Mouse (Mus musculus) limb, embryonic 15.5 days (tissue): ENCODE measurements around the gene Lpar5. TPM values are rescaled to one million over a fixed set of nuclear protein-coding genes. Genes with fewer than 3 reads are reported as not detected.
"Not testable (repeated sequence)": the region's sequence is repeated elsewhere in the genome, so short reads cannot be mapped to it uniquely, and the experiment has no call there.

Source experiments
- ATAC-seq: fragments of 200-750 bp; cut with Nextera tagmentation; 2 replicates; pipeline ENCODE4 v1.8.0; 2017; ENCODE audit warnings: low read depth, moderate TSS enrichment; ENCODE audit not compliant: insufficient number of reproducible peaks, low FRiP score, low TSS enrichment
- H3K27ac ChIP-seq: fragments of 300-500 bp; sonication (generic); 2 replicates; pipeline ENCODE4 v1.5.1; 2015; ENCODE audit warnings: moderate library complexity, mild to moderate bottlenecking, inconsistent platforms
- H3K27me3 ChIP-seq: fragments of 300-500 bp; sonication (generic); 2 replicates; pipeline ENCODE4 v1.6.1; 2015; ENCODE audit warnings: inconsistent platforms
- H3K36me3 ChIP-seq: fragments of 300-500 bp; sonication (generic); 2 replicates; pipeline ENCODE4 v1.6.1; 2015; ENCODE audit warnings: inconsistent platforms
- H3K4me1 ChIP-seq: fragments of 300-500 bp; sonication (generic); 2 replicates; pipeline ENCODE4 v1.6.1; 2015; ENCODE audit warnings: inconsistent platforms
- H3K4me2 ChIP-seq: fragments of 300-500 bp; sonication (generic); 2 replicates; pipeline ENCODE4 v1.6.1; 2015; ENCODE audit warnings: mild to moderate bottlenecking, inconsistent platforms
- H3K4me3 ChIP-seq: fragments of 300-500 bp; sonication (generic); 2 replicates; pipeline ENCODE4 v1.5.1; 2015; ENCODE audit warnings: mild to moderate bottlenecking, inconsistent platforms
- H3K9ac ChIP-seq: fragments of 300-500 bp; sonication (generic); 2 replicates; pipeline ENCODE4 v1.6.1; 2015; ENCODE audit warnings: inconsistent platforms
- H3K9me3 ChIP-seq: fragments of 300-500 bp; sonication (generic); 2 replicates; pipeline ENCODE4 v1.6.1; 2016; ENCODE audit warnings: inconsistent platforms
- WGBS: fragments of 180-500 bp; shearing (Covaris S2); methylation state at CpG from one replicate; pipeline ENCODE4 v1.1.7; 2015; 5-methylcytosine and 5-hydroxymethylcytosine counted together
- polyA plus RNA-seq: library from polyadenylated mRNA; unstranded; fragments of >200 nt; fragmentation: Nextera tagmentation; extraction: Ambion mirVana; gene quantifications from 2 replicates; pipeline ENCODE4 v1.2.1, GENCODE M21; 2015

The Lpar5 gene
- 6.5 and 6.6 TPM in 2 replicates for polyA plus RNA-seq

DNA sequence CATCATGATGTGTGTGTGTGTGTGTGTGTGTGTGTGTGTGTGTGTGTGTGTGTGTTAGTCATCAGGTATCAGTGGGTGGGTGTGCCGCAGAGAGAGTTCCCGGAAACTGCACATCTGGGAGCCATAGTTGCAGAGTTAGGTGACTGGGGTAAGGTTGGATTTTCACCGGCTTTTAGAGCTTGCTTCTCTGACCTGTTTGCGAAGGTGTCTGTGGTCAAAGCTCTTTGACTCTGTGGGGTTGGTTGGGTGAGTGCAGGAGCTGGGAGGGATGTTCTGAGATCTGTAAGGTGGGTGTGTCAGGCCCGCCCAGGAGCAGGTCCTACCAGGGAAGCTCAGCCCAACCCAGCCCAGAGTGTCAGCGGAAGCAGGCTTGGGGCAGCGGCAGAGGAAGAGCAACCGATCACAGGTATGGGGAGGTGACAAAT is at the start of gene Lpar5:
Lpar5 (plus strand) TSS at position 350 of the 425 bp plus-strand sequence.
- no peak for ATAC-seq
- H3K27ac ChIP-seq = no peak within 1 kb of the TSS; the same call in 1 of the 2 replicates
- H3K9ac ChIP-seq = no peak within 1 kb of the TSS
- H3K9me3 ChIP-seq = no peaks in the 10 kb centered on the region
- H3K27me3 ChIP-seq = no peaks in the 10 kb centered on the region
- no peaks in the 10 kb centered on the region for H3K36me3 ChIP-seq
- 38% methylated on average over 8 of the region's 8 CpGs for WGBS
- peak within 1 kb of the TSS; percentile 21 for H3K4me3 ChIP-seq
- peaks cover 16% of the 10 kb centered on the region for H3K4me1 ChIP-seq
- peak within 1 kb of the TSS; percentile 4; the same call in 1 of the 2 replicates for H3K4me2 ChIP-seq

DNA sequence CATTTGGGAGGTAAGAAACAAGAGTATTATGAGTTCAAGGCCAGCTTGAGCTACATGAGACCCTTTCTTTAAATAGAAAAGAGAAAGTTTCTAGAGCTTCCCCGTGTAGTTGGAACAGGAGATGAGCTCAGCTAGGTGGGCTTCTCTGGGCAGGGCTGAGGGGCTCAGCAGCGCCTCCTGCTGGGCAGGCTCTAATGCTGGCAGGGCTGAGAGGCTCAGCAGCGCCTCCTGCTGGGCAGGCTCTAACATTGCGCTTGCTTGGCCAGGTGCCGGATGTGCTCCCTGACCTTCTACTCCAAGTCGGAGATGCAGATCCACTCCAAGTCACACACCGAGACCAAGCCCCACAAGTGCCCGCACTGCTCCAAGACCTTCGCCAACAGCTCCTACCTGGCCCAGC is 37.2 kb upstream of the Lpar5 start:
- not testable (repeated sequence) for H3K4me1 ChIP-seq, H3K27me3 ChIP-seq, ATAC-seq, H3K27ac ChIP-seq, H3K9me3 ChIP-seq, H3K9ac ChIP-seq, H3K4me3 ChIP-seq, H3K4me2 ChIP-seq
- 44% methylated on average over 8 of the region's 9 CpGs for WGBS
- H3K36me3 ChIP-seq = peaks cover 79% of the 10 kb centered on the region

DNA sequence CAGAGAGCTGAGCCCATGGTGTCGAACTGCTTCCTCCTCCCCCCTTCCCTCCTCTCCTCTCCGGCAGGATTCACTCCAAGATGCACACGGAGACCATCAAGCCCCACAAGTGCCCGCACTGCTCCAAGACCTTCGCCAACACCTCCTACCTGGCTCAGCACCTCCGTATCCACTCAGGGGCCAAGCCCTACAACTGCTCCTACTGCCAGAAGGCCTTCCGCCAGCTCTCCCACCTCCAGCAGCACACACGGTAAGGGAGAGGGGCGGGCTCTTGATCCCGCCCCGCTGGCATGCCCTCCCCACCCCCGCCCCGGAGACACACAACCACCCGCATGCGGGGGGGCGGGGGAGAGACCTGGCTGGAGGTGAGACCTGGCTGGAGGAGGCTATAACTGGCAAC is 36.1 kb upstream of the Lpar5 start:
- no peak overlapping the region for H3K9ac ChIP-seq

GRCm38 (mm10) chr6:125038666-125039065 is 29.1 kb upstream of the Lpar5 start:
- 88% methylated on average over 4 of the region's 4 CpGs for WGBS
- Histone ChIP-seq H3K27ac (peak overlapping the region; percentile 89), H3K4me3 (peak overlapping the region; percentile 71; the same call in 1 of the 2 replicates), H3K9ac (0 out of 2 replicates have a peak overlapping the region, but pooled peaks have one; percentile 10), H3K4me2 (peak overlapping the region; percentile 56), H3K4me1 (peaks cover 18% of the 10 kb centered on the region), H3K9me3 (no peaks in the 10 kb centered on the region), H3K36me3 (peaks cover 44% of the 10 kb centered on the region), H3K27me3 (no peaks in the 10 kb centered on the region)
- no peak for ATAC-seq

More for the DNA sequence above, 36.1 kb upstream of the Lpar5 start:
- H3K4me1 ChIP-seq = no peaks in the 10 kb centered on the region
- no peak overlapping the region for H3K27ac ChIP-seq
- no peak overlapping the region for H3K4me2 ChIP-seq
- no peak overlapping the region for H3K4me3 ChIP-seq
- H3K36me3 ChIP-seq = peaks cover 78% of the 10 kb centered on the region
- no peaks in the 10 kb centered on the region for H3K9me3 ChIP-seq
- H3K27me3 ChIP-seq = no peaks in the 10 kb centered on the region
- 87% methylated on average over 16 of the region's 16 CpGs for WGBS
- no peak for ATAC-seq

- peak overlapping the region; percentile 89 for H3K27ac ChIP-seq
- peaks cover 18% of the 10 kb centered on the region for H3K4me1 ChIP-seq
- H3K9ac ChIP-seq = 0 out of 2 replicates have a peak overlapping the region, but pooled peaks have one; percentile 10
- H3K4me3 ChIP-seq = peak overlapping the region; percentile 71
- peaks cover 44% of the 10 kb centered on the region for H3K36me3 ChIP-seq
- H3K9me3 ChIP-seq = no peaks in the 10 kb centered on the region
- ATAC-seq = no peak
- peak overlapping the region; percentile 56 for H3K4me2 ChIP-seq
- no peaks in the 10 kb centered on the region for H3K27me3 ChIP-seq
- WGBS = 6% methylated on average over 8 of the region's 8 CpGs
Observed at GRCm38 (mm10) chr6:125039131-125039530, 28.6 kb upstream of the Lpar5 start.

GRCm38 (mm10) chr6:125039533-125040153 is 28.1 kb upstream of the Lpar5 start, which contains the start of gene Ing4:
Gene Ing4 (plus strand): TSS chr6:125039760.
- Histone ChIP-seq H3K4me2 (peak within 1 kb of the TSS; percentile 69), H3K9ac (peak within 1 kb of the TSS; percentile 55), H3K4me3 (peak within 1 kb of the TSS; percentile 71), H3K9me3 (no peaks in the 10 kb centered on the region), H3K36me3 (peaks cover 46% of the 10 kb centered on the region), H3K27me3 (no peaks in the 10 kb centered on the region), H3K4me1 (peaks cover 18% of the 10 kb centered on the region), H3K27ac (peak within 1 kb of the TSS; percentile 89)
- peak; percentile 96 for ATAC-seq
- under 1% methylated on average over 26 of the region's 26 CpGs for WGBS

- WGBS = 13% methylated on average over 7 of the region's 7 CpGs
- peak overlapping the region; percentile 69 for H3K4me2 ChIP-seq
- no peaks in the 10 kb centered on the region for H3K27me3 ChIP-seq
- peak overlapping the region; percentile 55 for H3K9ac ChIP-seq
- peaks cover 18% of the 10 kb centered on the region for H3K4me1 ChIP-seq
- peaks cover 46% of the 10 kb centered on the region for H3K36me3 ChIP-seq
- peak overlapping the region; percentile 73 for H3K27ac ChIP-seq
- no peaks in the 10 kb centered on the region for H3K9me3 ChIP-seq
- no peak for ATAC-seq
- H3K4me3 ChIP-seq = peak overlapping the region; percentile 71
Observed at GRCm38 (mm10) chr6:125040221-125040620, 27.5 kb upstream of the Lpar5 start.

DNA sequence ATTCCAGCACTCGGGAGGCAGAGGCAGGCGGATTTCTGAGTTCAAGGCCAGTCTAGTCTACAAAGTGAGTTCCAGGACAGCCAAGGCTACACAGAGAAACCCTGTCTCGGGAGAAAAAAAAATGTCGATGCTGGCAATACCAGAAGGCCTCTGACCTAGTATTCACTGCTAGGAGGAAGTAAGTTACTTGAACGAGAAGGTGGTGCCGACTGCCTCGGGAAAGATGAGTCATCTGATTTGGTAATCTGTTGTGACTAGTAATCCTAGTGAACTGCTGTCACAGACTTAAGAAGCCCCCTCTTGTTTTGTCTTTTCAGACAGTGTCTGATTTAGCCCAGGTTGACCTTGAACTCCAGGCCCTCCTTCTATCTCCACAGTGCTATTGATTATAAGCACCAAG is 26.7 kb upstream of the Lpar5 start:
- no peak overlapping the region for H3K4me2 ChIP-seq

GRCm38 (mm10) chr6:125042081-125042480 is 25.6 kb upstream of the Lpar5 start:
- WGBS = 94% methylated on average over 7 of the region's 7 CpGs
- H3K9me3 ChIP-seq = no peaks in the 10 kb centered on the region
- peaks cover 18% of the 10 kb centered on the region for H3K4me1 ChIP-seq
- H3K4me2 ChIP-seq = no peak overlapping the region
- H3K36me3 ChIP-seq = peaks cover 44% of the 10 kb centered on the region
- H3K27ac ChIP-seq = no peak overlapping the region
- H3K9ac ChIP-seq = no peak overlapping the region
- ATAC-seq = no peak
- H3K27me3 ChIP-seq = no peaks in the 10 kb centered on the region
- H3K4me3 ChIP-seq = no peak overlapping the region

More for the DNA sequence above, 26.7 kb upstream of the Lpar5 start:
- Histone ChIP-seq H3K9ac (no peak overlapping the region), H3K9me3 (no peaks in the 10 kb centered on the region), H3K4me3 (no peak overlapping the region), H3K36me3 (peaks cover 44% of the 10 kb centered on the region), H3K27me3 (no peaks in the 10 kb centered on the region), H3K4me1 (peaks cover 18% of the 10 kb centered on the region), H3K27ac (no peak overlapping the region)
- 78% methylated on average over 7 of the region's 7 CpGs for WGBS
- ATAC-seq = no peak

GRCm38 (mm10) chr6:125046691-125047090 is 21.0 kb upstream of the Lpar5 start:
- Histone ChIP-seq H3K27ac (no peak overlapping the region), H3K4me2 (no peak overlapping the region), H3K4me1 (no peaks in the 10 kb centered on the region), H3K9ac (no peak overlapping the region), H3K4me3 (no peak overlapping the region), H3K36me3 (peaks cover 80% of the 10 kb centered on the region), H3K27me3 (no peaks in the 10 kb centered on the region), H3K9me3 (no peaks in the 10 kb centered on the region)
- peak; percentile 31; the same call in 1 of the 2 replicates for ATAC-seq
- WGBS = 41% methylated on average over 5 of the region's 5 CpGs

GRCm38 (mm10) chr6:125049678-125050077 is 18.0 kb upstream of the Lpar5 start, which contains the start of gene Acrbp:
Gene Acrbp (plus strand): TSS chr6:125049689.
- no peak within 1 kb of the TSS for H3K9ac ChIP-seq
- H3K27me3 ChIP-seq = no peaks in the 10 kb centered on the region
- H3K4me1 ChIP-seq = no peaks in the 10 kb centered on the region
- peaks cover 91% of the 10 kb centered on the region for H3K36me3 ChIP-seq
- no peak for ATAC-seq
- H3K4me3 ChIP-seq = no peak within 1 kb of the TSS
- no peaks in the 10 kb centered on the region for H3K9me3 ChIP-seq
- no peak within 1 kb of the TSS for H3K4me2 ChIP-seq
- no peak within 1 kb of the TSS for H3K27ac ChIP-seq
- WGBS = 35% methylated on average over 20 of the region's 20 CpGs

DNA sequence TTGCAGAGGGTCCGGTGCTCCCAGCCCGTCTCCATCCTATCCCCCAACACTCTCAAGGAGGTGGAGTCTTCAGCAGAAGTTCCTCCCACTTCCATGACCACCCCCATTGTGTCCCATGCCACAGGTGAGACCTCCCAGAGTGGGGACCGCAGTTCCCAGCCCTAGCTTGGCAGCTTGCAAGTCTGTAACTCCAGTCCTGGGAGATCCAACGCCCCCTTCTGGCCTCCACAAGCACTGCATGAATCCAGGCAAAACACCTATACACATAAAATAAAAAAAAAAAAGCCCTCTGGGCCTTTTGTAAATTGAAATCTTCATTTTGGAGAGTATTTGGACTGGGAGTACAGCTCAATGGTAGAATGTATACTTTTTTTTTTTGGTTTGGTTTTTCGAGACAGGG is 16.5 kb upstream of the Lpar5 start:
- H3K36me3 ChIP-seq = peaks cover 85% of the 10 kb centered on the region
- 63% methylated on average over 5 of the region's 5 CpGs for WGBS
- no peak overlapping the region for H3K9ac ChIP-seq
- no peaks in the 10 kb centered on the region for H3K27me3 ChIP-seq
- H3K4me3 ChIP-seq = no peak overlapping the region
- H3K9me3 ChIP-seq = no peaks in the 10 kb centered on the region
- ATAC-seq = no peak
- no peak overlapping the region for H3K4me2 ChIP-seq
- H3K27ac ChIP-seq = no peak overlapping the region
- H3K4me1 ChIP-seq = no peaks in the 10 kb centered on the region
